In genomic region chr9:69762703-69763102, GRCm38 (mm10) we compare ENCODE assay signal across 11 mouse cellular contexts. TPM values are rescaled to one million over a fixed set of nuclear protein-coding genes. Genes with fewer than 3 reads are reported as not detected.
DNase-seq lines count a peak whose midpoint lies in the region; ATAC-seq and TF ChIP-seq lines count a peak whose summit lies in the region.
"Had no signal": no experiment of that assay in that cellular context is flagged by ENCODE, and none has a peak within 500 bp of the region (broad histone marks: within the 10 kb centered on the region; RNA-seq: fewer than 3 reads in every experiment).

No protein-coding gene starts in this region.

- no peaks in the 10 kb centered on the region for H3K9me3 ChIP-seq in forebrain, embryonic 10.5 days
- H3K9me3 ChIP-seq in forebrain, embryonic 16.5 days (ENCODE audit: control insufficient read depth, low read length) = no peaks in the 10 kb centered on the region
- no peaks in the 10 kb centered on the region for H3K9me3 ChIP-seq in hindbrain, embryonic 13.5 days
- H3K9me3 ChIP-seq in midbrain, postnatal 0 days (ENCODE audit: low read length) = no peaks in the 10 kb centered on the region

- peaks cover 99% of the 10 kb centered on the region for H3K4me1 ChIP-seq in forebrain, embryonic 10.5 days
- no peaks in the 10 kb centered on the region; the same call in 1 of the 2 replicates for H3K4me1 ChIP-seq in forebrain, embryonic 16.5 days (replicated peaks; ENCODE audit: control insufficient read depth, insufficient read depth, low read length)
- H3K4me1 ChIP-seq in hindbrain, embryonic 13.5 days (replicated peaks) = peaks cover 61% of the 10 kb centered on the region
- H3K4me1 ChIP-seq in midbrain, postnatal 0 days (ENCODE audit: insufficient read depth, low read length) = no peaks in the 10 kb centered on the region

- peaks cover 100% of the 10 kb centered on the region for H3K27me3 ChIP-seq in forebrain, embryonic 10.5 days (ENCODE audit: poor library complexity, severe bottlenecking)
- H3K27me3 ChIP-seq in forebrain, embryonic 16.5 days (replicated peaks; ENCODE audit: control insufficient read depth, insufficient read depth, low read length) = peaks cover 70% of the 10 kb centered on the region
- H3K27me3 ChIP-seq in hindbrain, embryonic 13.5 days = peaks cover 95% of the 10 kb centered on the region
- peaks cover 57% of the 10 kb centered on the region for H3K27me3 ChIP-seq in midbrain, postnatal 0 days (ENCODE audit: insufficient read depth, low read length)

- WGBS in forebrain, embryonic 10.5 days = under 1% methylated on average over 14 of the region's 14 CpGs
- under 1% methylated on average over 14 of the region's 14 CpGs for WGBS in forebrain, embryonic 16.5 days
- under 1% methylated on average over 14 of the region's 14 CpGs for WGBS in hindbrain, embryonic 13.5 days
- WGBS in midbrain, postnatal 0 days = 2% methylated on average over 14 of the region's 14 CpGs

- H3K9ac ChIP-seq in forebrain, embryonic 16.5 days (replicated peaks; ENCODE audit: low read depth, low read length) = no peak overlapping the region
- no peak overlapping the region for H3K9ac ChIP-seq in hindbrain, embryonic 13.5 days
- H3K9ac ChIP-seq in midbrain, postnatal 0 days (replicated peaks; ENCODE audit: low read length, poor library complexity, severe bottlenecking) = no peak overlapping the region; the same call in 1 of the 2 replicates
- H3K9ac ChIP-seq: liver, embryonic 14.5 days had no signal

- DNase-seq in forebrain, embryonic 10.5 days (ENCODE audit: extremely low spot score, low spot score) = peak; percentile 60
- DNase-seq in ES-CJ7 (ENCODE audit: low read depth, low spot score) = peak; percentile 76
- DNase-seq in midbrain, postnatal 0 days (ENCODE audit: low spot score) = no peak
- no peak for DNase-seq in cerebellum, adult 8-10 months
- no peak for DNase-seq in c-Kit-positive CD71-positive TER-119-positive erythroid progenitor cells, embryonic 14.5 days (ENCODE audit: low spot score)
- DNase-seq in gastrocnemius, adult 18-20 months (ENCODE audit: low spot score) = no peak
- DNase-seq: spleen, adult 18-20 months had no signal

- no peak for ATAC-seq in forebrain, embryonic 16.5 days
- ATAC-seq in hindbrain, embryonic 13.5 days (ENCODE audit: low FRiP score) = 0 out of 2 replicates have a peak, but pooled peaks have one; percentile 21
- ATAC-seq in midbrain, postnatal 0 days (ENCODE audit: low FRiP score) = peak; percentile 39; the same call in 1 of the 2 replicates

- H3K4me3 ChIP-seq in forebrain, embryonic 10.5 days = peak overlapping the region; percentile 53
- H3K4me3 ChIP-seq in forebrain, embryonic 16.5 days (replicated peaks; ENCODE audit: low read length) = no peak overlapping the region
- H3K4me3 ChIP-seq in hindbrain, embryonic 13.5 days = peak overlapping the region; percentile 40; the same call in 1 of the 2 replicates
- peak overlapping the region; percentile 18; the same call in 1 of the 2 replicates for H3K4me3 ChIP-seq in midbrain, postnatal 0 days (ENCODE audit: low read depth, low read length)
- H3K4me3 ChIP-seq: erythroblast, embryonic 14.5 days had no signal

- H3K27ac ChIP-seq in forebrain, embryonic 10.5 days = peak overlapping the region; percentile 66; the same call in 1 of the 2 replicates
- H3K27ac ChIP-seq in forebrain, embryonic 16.5 days (ENCODE audit: low read length) = no peak overlapping the region
- 0 out of 2 replicates have a peak overlapping the region, but pooled peaks have one; percentile 32 for H3K27ac ChIP-seq in hindbrain, embryonic 13.5 days
- peak overlapping the region; percentile 18; the same call in 1 of the 2 replicates for H3K27ac ChIP-seq in midbrain, postnatal 0 days (ENCODE audit: low read depth, low read length)
- H3K27ac ChIP-seq: liver, embryonic 14.5 days had no signal

- H3K36me3 ChIP-seq in forebrain, embryonic 10.5 days (replicated peaks) = no peaks in the 10 kb centered on the region
- no peaks in the 10 kb centered on the region for H3K36me3 ChIP-seq in forebrain, embryonic 16.5 days (ENCODE audit: control insufficient read depth, insufficient read depth)
- H3K36me3 ChIP-seq in hindbrain, embryonic 13.5 days = no peaks in the 10 kb centered on the region
- H3K36me3 ChIP-seq in midbrain, postnatal 0 days (ENCODE audit: insufficient read depth, low read length) = no peaks in the 10 kb centered on the region

- TF ChIP-seq CTCF in midbrain, postnatal 0 days (IDR thresholded peaks at IDR 0.05) = no peak

- H3K4me2 ChIP-seq in forebrain, embryonic 16.5 days (ENCODE audit: low read length) = no peak overlapping the region
- H3K4me2 ChIP-seq in hindbrain, embryonic 13.5 days = peak overlapping the region; percentile 52
- 0 out of 2 replicates have a peak overlapping the region, but pooled peaks have one; percentile 46 for H3K4me2 ChIP-seq in midbrain, postnatal 0 days (ENCODE audit: low read depth, low read length, poor library complexity, severe bottlenecking)

RNA-seq across cellular contexts. Expression of gene Foxb1, which starts 2.0 kb away (rescaled TPM):
- polyA plus RNA-seq in forebrain, embryonic 10.5 days (2016; fragmentation: Nextera tagmentation; extraction: Ambion mirVana) = 2.4 and 3.4 TPM in 2 replicates
- 0.21 and 0.86 TPM in 2 replicates for polyA plus RNA-seq in forebrain, embryonic 16.5 days (2015; fragmentation: Nextera tagmentation; extraction: Ambion mirVana)
- polyA plus RNA-seq in hindbrain, embryonic 13.5 days (2015; fragmentation: Nextera tagmentation; extraction: Ambion mirVana) = 8.5 and 10.5 TPM in 2 replicates
- total RNA-seq in midbrain, postnatal 0 days (2014; rRNA removed) = 18.0 and 18.1 TPM in 2 replicates
- polyA plus RNA-seq in midbrain, postnatal 0 days (2015; fragmentation: Nextera tagmentation; extraction: Ambion mirVana) = 16.5 and 18.5 TPM in 2 replicates
- total RNA-seq in gastrocnemius, adult 18-20 months (2021) = not detected
- polyA plus RNA-seq: erythroblast, embryonic 14.5 days; liver, embryonic 14.5 days had no signal

Comparison
In these comparisons a context has a peak if more than half of its experiments do, and no peak if none do; other contexts are left out.
1. DNase-seq: peak in forebrain, embryonic 10.5 days (single experiment) and ES-CJ7 (single experiment); none in midbrain, postnatal 0 days (single experiment), cerebellum, adult 8-10 months (single experiment), c-Kit-positive CD71-positive TER-119-positive erythroid progenitor cells, embryonic 14.5 days (single experiment) and gastrocnemius, adult 18-20 months (single experiment).